Mouse (Mus musculus) thymus, adult 2 months (tissue): Measurements from ENCODE around the gene 2010315B03Rik.

Experiments used
- CTCF ChIP-seq: fragments of 200-500 bp; IDR thresholded peaks from 2 replicates; pipeline ENCODE4 v1.5.1; 2012; ENCODE audit warnings: mild to moderate bottlenecking, control low read depth, low read length, moderate library complexity, borderline replicate concordance; ENCODE audit not compliant: control insufficient read depth, poor library complexity, insufficient read depth; ENCODE audit errors: extremely low read depth
- POLR2A ChIP-seq: fragments of 200-500 bp; IDR thresholded peaks from 2 replicates; pipeline ENCODE4 v1.6.1; 2012; ENCODE audit warnings: mild to moderate bottlenecking, low read length, control low read depth, moderate library complexity; ENCODE audit not compliant: control insufficient read depth, poor library complexity, insufficient read depth; ENCODE audit errors: extremely low read depth

DNA sequence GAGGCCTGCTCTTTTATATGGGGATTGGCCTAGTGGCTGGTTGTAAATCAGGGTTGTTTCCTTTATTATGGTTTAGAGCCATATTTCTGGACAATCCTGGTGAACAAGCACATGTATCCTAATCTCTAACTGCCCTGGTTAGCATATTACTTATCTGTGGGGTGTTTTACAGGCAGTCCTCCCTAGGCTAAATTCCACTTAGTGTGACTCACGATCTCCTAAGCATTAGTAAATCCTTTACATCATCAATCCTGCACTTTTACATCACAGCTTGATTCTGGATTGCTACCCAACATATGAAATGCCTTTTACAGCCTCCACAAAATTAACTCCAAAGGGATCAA lies 31.1 kb downstream of the 2010315B03Rik start:
- TF ChIP-seq POLR2A (no peak), CTCF (no peak)
